Mouse (Mus musculus): Measurements from ENCODE around the gene Map2.

Gene Map2

DNA sequence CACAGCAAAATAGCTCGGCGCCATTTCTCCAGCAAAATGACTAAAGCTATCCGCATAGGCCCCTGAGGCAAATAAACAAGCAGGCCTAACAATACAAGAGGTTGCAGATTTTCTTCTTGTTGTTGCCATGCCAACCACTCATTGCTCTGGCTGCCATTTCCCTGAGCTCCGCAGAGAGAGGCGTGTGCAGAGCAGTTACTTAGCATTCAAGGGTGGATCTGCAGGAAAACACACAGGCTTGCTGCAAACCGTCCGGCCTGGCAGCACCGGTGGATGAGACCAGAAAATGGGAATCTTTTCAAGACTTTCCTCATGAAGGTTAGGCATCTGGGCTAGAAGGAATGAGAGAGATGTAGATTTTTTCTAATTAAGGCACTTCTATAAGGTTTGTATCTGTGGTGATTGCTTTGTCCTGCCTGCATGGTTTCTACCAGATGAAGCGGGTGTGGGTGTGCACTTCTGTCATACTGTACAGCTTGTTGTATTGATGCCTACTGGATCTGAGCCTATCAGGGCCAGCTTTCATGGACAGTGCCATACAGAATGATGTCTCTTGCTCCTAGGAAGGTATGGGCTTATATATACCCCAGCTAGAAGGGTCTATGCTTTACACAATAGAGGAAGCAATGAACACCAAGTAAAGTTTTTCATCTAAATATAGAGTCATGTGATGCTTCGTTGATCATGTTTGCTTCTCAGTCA lies 211.8 kb downstream of the Map2 start:
- no peak for DNase-seq (ENCODE audit: low read depth, low spot score)

DNA sequence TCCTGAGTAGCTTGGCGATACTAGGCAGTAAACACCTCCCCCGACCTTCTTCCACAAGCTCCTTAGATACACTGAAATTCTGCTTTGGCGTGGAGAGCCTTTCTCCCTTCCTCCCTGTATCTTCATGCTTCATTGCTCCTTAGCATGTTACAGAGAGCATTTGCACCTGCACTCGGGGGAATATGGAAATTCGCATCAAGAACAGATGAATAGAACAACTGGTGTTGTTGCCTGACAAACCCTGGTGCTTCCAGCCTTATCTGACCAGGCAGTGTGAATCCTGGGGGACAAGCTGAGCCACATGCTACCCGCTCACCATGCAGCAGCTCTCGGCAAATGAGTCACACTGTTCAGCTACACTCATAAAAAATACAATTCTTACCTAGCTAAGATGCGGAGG lies 213.5 kb downstream of the Map2 start:
- no peak for DNase-seq (ENCODE audit: low read depth, low spot score)

DNA sequence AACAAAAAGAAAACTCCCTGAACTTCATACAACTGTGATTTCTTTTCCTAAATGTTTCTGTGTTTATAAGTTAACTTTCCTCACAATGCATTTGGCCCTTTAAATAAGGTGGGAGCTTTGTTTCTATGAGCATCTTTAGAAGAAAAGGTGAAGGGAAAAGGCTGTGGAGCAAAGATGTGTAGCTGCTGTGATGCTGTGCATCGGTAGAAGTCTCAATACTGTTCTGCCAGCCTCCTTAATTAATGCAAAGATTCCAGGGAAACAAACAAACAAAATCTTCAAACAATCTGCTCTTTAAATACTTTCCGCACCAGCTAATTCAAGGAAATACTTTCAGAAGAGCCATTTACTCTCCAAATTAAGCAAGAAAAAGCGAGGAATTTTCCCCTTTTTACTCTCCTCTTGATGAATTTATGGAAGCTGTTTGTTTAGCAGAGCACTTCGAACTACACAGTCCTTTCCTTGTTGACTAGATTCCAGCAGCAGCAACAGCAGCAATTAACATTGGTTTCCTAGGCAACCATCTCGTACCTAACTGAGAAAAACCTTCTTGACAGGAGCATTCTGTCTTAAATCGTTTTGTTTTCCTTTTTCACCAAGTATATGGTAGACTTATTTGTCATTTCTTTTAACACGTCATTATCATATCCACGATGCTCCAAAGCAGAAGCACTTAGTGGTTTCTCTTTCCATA lies 220.0 kb downstream of the Map2 start:
- no peak for DNase-seq (ENCODE audit: low read depth, low spot score)

DNA sequence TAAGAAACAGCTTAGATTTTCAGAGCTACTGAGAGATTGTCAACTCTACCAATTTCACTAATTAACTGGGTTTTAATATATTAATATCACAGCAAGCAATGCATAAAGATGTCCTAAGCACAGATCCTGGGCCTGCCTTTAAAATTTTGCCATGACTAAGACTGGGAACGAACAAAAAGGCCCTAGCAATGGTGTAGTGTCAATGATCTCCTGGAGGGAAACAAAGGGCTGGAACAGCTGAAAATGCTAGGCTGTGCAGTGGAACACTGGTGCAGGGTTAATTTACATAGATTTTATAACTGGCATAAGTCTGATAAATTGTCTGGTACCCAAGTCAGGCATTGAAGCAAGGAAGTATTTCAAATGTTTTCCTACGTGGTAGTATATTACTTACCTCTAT lies 220.8 kb downstream of the Map2 start:
- no peak for DNase-seq (ENCODE audit: low read depth, low spot score)

DNA sequence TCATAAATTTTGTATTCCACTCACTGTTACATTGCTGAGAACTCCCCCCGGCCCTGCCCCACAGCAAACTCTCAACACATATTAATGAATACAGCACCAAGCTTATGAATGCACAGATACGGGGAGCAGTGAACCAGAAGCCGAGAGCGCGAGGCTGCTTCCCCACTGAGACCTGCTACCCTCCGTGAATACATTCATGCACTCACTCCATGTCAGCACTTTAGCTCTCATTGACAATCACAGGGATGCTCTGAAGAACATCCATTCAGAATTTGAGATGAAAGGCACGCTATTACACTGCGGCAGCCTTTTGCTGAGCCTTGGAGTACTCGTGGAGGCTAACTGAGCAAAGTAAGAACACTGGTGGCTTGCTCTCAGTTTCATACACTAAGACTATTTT lies 226.8 kb downstream of the Map2 start:
- DNase-seq (ENCODE audit: low read depth, low spot score) = no peak

DNA sequence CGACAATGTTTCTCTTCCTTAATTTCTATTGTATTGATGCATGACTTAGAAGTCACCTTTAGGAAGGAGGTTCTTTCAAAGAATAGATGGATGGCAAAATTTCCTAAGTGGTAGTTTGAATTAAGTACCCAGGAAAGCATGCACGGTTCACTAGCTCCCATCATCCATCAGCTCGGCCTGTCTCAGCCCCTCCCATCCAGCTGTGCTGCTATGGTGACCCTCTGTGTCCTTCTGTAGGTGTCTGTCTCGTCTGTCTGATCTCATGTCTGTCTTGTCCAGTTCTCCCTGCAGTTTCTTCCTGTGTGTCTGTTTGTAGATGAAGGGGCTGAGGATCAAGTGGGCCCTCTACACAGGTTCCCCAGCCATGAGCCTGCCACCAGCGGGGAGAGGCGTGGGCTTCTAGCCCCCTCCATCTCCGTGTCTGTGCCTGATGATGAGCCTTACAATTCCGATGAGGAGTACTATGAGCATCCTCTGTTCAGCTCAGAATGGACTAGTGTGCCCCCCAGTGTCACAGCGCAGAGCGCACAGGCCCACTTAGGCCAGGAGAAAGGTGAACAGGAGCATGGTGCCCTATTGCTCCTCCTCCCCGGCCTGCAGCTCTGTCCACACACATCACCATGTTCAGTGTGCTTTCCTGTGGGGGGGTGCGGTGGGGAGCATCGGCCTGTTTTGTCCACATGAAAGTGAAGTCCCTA lies 232.3 kb downstream of the Map2 start:
- no peak for DNase-seq (ENCODE audit: low read depth, low spot score)

DNA sequence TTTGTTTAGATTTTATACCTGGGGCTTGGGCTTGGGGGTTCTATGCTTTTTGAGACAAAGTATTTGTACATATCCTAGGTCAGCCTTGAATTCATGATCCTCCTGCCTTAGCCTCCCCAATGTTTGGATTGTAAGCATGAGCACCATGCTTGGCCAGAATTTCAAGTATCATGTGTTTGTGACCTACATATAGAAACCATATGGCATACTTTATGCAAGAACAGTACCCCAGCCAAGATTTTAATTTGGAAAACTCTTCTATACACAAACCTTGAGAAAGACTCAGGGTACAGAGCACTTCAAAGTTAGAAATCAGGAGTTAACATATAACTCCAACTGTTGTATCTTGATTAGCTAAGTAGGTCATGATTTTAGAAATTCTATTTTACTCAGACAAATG lies 243.3 kb downstream of the Map2 start:
- no peak for DNase-seq (ENCODE audit: low read depth, low spot score)

DNA sequence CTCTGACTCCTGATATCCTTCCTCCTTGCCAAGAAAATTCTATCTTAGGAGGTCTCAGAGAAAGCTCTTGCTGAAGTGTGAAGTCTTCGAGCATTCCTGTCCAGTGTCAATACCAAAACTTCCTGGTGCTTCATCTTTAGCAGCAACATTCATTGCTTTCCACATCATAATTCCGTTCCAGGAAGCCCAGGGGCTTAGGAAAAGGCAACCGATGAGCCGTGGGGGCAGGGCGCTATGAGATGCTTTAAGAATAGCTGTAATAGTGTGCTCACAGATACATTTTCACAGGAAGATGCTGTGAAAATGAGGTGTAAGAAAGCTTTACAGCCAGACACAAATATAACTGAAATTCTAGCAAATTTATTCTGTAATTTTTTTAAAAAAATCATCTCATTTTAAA lies 251.0 kb downstream of the Map2 start:
- DNase-seq (ENCODE audit: low read depth, low spot score) = no peak

DNA sequence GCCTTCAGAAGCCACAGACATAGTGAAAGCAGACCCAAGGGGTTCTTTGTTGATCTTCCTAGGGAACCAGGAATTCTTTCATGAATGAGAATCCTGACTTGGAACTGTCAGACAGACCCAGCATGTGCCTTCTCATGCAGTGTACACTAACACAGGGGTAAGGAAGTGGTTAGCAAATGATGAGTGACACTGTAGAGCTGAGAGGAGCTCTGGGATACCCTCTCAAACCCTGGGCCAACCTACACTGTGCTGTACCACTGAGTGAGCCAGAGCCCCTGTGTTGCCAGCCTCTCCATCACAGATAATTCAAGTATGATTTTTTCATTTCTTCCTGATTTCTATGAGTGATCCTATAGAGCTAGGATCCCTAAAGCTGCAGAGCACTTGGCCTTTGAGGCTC lies 255.9 kb downstream of the Map2 start:
- no peak for DNase-seq (ENCODE audit: low read depth, low spot score)

DNA sequence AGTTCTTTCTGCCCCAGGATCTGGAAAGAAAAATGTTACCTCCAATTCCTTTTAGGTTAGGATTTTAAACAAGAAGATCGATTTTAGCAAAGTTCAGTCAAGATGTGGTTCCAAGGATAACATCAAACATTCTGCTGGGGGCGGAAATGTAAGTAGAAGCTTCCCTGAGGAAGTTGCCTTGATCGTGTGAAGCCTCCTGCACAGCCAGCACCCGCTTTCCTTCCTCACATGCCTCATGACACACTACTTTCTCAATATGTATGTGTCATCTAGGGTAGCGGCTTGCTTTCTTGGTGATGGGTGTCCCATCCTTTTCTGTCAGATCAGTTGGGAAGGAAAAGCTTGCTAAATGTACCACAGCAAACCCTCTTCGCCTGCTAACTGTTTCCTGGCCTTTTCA lies 256.4 kb downstream of the Map2 start:
- DNase-seq (ENCODE audit: low read depth, low spot score) = no peak

DNA sequence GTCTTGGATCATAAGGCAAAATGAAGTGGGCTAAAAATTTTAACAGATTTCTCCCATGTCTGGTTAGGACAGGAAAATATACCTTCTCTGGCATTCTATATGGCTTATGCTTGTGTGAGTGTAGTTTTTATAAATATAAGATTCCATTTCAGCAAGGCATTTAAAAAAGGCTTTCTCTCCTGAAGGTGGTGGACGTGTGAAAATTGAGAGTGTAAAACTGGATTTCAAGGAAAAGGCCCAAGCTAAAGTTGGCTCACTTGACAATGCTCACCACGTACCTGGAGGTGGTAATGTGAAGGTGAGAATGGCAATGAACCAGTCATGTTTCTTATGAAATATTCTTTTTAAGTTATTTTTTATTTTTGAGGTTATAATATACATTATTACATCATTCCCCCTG lies 263.0 kb downstream of the Map2 start:
- DNase-seq (ENCODE audit: low read depth, low spot score) = no peak

DNA sequence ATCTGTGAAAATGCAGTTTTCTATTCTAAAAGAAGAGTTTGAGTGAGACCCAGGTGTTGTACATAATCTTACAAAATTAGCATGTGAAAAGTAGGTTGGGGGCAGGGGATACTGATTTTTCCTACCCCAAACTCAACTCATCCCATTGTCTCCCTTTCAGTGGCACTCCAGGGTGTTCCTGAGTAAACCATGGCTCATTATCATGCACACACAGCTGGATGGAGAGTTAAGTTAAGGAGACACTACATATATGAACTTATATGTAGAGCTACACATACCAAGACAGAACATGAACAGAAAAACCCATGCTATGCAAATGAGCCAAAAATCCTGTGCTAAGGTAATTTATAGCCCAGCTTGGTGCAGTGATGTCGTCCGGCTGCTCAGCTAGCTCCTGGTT lies 267.8 kb downstream of the Map2 start:
- no peak for DNase-seq (ENCODE audit: low read depth, low spot score)

DNA sequence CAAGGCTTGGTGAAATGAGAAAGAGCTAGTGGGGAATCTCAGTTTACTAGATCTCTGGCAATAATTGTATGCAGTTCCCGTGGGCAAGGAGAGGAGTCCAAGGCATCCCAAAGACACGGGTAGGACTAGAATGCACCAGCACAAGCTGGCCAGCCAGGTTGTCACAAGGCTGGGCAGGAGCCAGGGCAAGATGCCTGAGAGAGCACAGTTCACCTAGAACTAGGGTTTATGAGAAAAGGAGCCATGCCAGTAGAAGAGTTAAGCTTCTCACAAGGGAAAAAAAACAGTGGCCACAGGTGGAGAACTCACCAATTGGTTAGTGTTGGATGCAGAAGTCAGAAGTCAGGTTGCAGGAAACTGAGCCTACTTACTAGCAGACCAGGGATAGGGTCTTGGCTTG lies 274.4 kb downstream of the Map2 start:
- no peak for DNase-seq (ENCODE audit: low read depth, low spot score)

DNA sequence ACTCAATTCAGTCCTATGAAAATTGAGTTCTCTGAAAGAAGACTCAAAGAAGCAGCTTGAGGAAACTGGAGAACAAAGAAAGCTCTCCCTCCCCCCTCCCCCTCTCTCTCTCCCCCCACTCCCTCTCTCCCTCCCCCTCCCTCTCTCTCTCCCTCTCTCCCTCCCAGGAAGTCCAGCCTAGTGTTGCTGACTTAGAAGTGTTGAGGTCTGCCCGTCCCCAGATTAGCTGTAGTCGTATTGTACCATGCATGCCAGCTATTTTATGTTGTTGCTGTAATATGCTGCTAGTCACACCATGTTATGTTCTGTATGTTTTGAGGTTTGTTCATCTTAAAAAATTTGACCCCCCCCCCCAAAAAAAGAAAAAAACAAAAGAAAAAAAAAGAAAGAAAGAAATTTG lies 281.5 kb downstream of the Map2 start:
- no peak for DNase-seq (ENCODE audit: low read depth, low spot score)

DNA sequence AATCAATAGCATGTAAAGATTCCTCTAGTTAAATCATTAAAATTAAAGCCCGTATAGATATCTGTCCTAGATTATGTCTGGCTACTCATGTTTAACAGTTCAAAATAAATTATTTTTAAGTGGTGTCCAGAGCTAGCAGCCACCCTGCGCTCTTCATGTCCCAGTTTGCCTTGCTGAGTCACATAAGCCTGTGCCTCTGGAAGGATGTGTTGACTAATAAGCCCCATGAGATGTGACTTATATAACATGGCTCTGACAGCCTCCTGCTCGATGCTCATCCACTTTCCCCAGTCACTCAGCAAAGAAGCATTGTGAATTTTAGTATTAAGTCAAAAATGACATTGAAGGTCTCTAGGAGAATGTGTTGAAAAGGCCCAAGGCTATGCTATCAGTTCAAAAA lies 282.7 kb downstream of the Map2 start:
- no peak for DNase-seq (ENCODE audit: low read depth, low spot score)

DNA sequence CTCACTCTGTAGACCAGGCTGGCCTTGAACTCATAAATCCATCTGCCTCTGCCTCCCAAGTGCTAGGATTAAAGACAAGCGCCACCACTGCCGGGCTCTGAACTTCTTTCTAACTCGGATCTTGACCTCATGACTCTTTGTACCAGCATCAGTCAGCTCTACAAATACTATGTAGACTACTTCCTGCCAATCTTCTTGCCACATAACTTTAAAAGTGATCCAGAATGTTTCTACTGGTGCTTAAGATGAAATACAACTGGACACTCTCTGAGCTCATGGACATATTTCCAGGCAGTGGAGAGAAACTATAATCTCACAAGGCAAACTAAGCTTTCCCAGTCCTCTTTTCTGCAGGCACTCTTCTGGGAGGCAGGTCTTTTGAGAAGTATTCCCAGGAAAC lies 284.3 kb downstream of the Map2 start:
- DNase-seq (ENCODE audit: low read depth, low spot score) = no peak

DNA sequence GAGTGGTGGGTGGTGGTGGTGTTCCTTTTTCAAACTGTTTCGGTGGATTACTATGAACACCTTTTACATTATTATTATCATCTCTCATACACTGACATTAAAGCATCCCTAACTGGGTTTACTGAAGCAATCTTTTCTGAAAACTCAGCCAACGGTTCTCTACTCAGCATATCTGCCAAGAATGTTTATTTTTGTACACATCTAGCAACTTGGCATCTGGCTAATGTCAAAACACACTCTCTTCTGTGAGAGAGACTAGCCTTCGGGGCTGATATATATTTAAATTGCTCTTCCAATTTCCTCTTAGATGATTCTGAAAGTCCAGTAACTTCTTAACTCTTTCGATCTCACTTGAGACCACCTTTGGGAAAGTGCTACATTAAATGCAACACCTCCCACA lies 285.8 kb downstream of the Map2 start:
- no peak for DNase-seq (ENCODE audit: low read depth, low spot score)

DNA sequence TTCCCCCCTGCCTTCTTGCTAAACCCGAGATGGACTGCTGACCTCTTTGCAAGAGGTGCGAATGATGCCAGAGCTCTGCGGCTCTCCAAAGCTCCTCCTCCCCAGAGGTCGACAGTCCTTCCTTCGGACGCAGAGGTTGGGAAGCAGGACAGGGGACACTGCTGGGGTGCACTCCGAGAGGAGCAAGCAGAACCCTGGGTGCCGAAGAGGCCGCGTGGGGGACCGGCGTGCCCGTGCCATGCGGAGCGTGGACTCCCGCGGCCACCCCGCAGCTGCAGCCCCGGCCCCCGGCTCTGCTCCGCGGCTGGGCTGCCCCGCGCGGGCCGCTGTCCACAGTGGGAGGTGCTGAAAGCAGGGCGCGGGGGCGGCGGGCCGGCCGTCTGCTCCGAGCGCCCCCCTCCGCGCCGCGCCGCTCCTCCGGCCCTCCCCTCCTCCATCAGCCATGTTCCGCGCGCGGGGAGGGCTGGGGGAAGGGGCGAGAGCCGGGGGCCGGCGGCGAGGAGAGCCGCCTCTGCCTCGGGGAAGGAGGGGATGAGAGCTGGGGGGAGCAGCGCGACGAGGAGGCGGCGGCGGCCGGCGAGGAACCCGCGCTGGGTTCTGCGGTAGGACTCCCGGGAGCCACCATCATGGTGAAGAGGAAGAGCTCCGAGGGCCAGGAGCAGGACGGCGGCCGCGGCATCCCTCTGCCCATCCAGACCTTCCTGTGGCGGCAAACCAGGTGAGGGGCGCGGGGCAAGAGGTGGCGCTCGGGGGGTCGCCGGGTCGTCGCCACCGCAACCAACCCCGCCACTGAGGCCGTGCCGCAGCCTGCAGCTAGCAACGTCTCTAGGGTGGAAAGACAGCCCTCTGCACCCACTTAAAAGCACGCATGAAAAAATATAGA lies 293.0 kb downstream of the Map2 start, which contains the start of gene Unc80:
Gene Unc80 (plus strand): TSS at position 547 of the 883 bp plus-strand sequence.
- DNase-seq (ENCODE audit: low read depth, low spot score) = no peak

DNA sequence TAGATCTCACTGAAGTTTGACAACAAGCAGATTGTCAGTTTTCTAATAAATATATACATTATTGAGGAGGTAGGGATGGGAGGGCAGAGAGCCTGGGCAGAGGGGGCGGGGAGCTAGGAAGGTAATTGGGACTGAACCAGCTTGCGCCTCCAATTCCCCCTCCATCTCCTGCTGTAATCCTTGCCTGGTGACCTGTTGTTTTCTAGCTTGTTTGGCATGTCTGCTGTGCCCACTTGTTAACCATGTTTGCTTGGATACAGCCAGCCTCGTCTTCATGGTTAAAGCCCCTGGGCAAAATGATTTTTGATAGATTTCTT lies 293.6 kb downstream of the Map2 start:
- DNase-seq (ENCODE audit: low read depth, low spot score) = no peak

DNA sequence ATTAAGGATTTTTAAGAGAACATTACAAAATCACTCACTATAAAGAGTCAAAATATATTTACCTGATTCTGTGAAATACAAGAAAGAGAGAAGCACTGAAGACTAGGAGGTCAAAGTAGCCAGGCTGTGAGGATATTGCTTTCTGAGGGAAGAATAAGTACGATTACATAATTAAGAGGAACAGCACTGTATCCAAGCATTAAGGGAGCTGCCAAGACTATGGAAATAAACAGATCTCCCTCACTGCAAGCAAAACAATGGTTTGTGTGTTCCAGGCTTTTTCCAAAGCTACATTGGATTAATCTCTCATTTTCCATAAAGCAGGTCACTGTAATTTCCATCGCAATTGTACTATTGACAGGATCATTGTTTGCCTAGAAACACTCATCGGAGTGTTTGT lies 307.7 kb downstream of the Map2 start:
- DNase-seq (ENCODE audit: low read depth, low spot score) = no peak

Measured in skeletal muscle tissue, adult 2 months (tissue).